In genomic region chr2:172207003-172207402, GRCm38 (mm10) we compare ENCODE assay signal across 9 mouse cellular contexts. TPM values are rescaled to one million over a fixed set of nuclear protein-coding genes. Genes with fewer than 3 reads are reported as not detected.
A peak's percentile ranks its signal among the peaks of the same experiment; 100 is the strongest.
DNase-seq lines count a peak whose midpoint lies in the region; ATAC-seq and TF ChIP-seq lines count a peak whose summit lies in the region.
"Had no signal": no experiment of that assay in that cellular context is flagged by ENCODE, and none has a peak within 500 bp of the region (broad histone marks: within the 10 kb centered on the region; RNA-seq: fewer than 3 reads in every experiment).

No protein-coding gene starts in this region.

- peak; percentile 82 for DNase-seq in hindbrain, embryonic 10.5 days (ENCODE audit: low spot score)
- DNase-seq in cerebellum, adult 2 months, result peak; percentile 79 to 80
- peak; percentile 87 for DNase-seq in forelimb bud, embryonic 11.5 days (ENCODE audit: low read depth, low spot score)
- DNase-seq in left cerebral cortex, postnatal 10 days (ENCODE audit: extremely low spot score in 1 of 2, low spot score in 2 of 2), result peak; percentile 80 to 91
- peak; percentile 94 for DNase-seq in midbrain, embryonic 14.5 days
- peak; percentile 35 for DNase-seq in telencephalon, adult 2 months (ENCODE audit: low read depth, low spot score)

- 18% methylated on average over 11 of the region's 11 CpGs for WGBS in hindbrain, embryonic 10.5 days
- 19% methylated on average over 11 of the region's 11 CpGs for WGBS in hindbrain, embryonic 12.5 days
- 1% methylated on average over 11 of the region's 11 CpGs for WGBS in cerebellum, adult 2 months
- WGBS in hindbrain, embryonic 15.5 days, result 9% methylated on average over 11 of the region's 11 CpGs
- 11% methylated on average over 11 of the region's 11 CpGs for WGBS in midbrain, embryonic 14.5 days

- no peak overlapping the region for H3K4me2 ChIP-seq in hindbrain, embryonic 12.5 days (replicated peaks)
- H3K4me2 ChIP-seq in hindbrain, embryonic 15.5 days, result no peak overlapping the region
- no peak overlapping the region for H3K4me2 ChIP-seq in midbrain, embryonic 14.5 days (ENCODE audit: low read length)

- no peaks in the 10 kb centered on the region for H3K9me3 ChIP-seq in hindbrain, embryonic 10.5 days
- no peaks in the 10 kb centered on the region for H3K9me3 ChIP-seq in hindbrain, embryonic 12.5 days (replicated peaks)
- no peaks in the 10 kb centered on the region for H3K9me3 ChIP-seq in hindbrain, embryonic 15.5 days
- H3K9me3 ChIP-seq in midbrain, embryonic 14.5 days (ENCODE audit: control insufficient read depth, low read length), result no peaks in the 10 kb centered on the region

- H3K4me3 ChIP-seq in hindbrain, embryonic 10.5 days, result no peak overlapping the region
- H3K4me3 ChIP-seq in hindbrain, embryonic 12.5 days, result no peak overlapping the region
- H3K4me3 ChIP-seq in cerebellum, adult 2 months (replicated peaks; ENCODE audit: insufficient read depth, low read depth, low read length), result no peak overlapping the region
- H3K4me3 ChIP-seq in hindbrain, embryonic 15.5 days, result no peak overlapping the region
- H3K4me3 ChIP-seq in midbrain, embryonic 14.5 days (replicated peaks; ENCODE audit: low read depth, low read length), result no peak overlapping the region

- H3K27ac ChIP-seq in hindbrain, embryonic 10.5 days, result no peak overlapping the region
- H3K27ac ChIP-seq in hindbrain, embryonic 12.5 days, result no peak overlapping the region
- H3K27ac ChIP-seq in cerebellum, adult 2 months (ENCODE audit: insufficient read depth, low read length), result no peak overlapping the region
- no peak overlapping the region for H3K27ac ChIP-seq in hindbrain, embryonic 15.5 days (replicated peaks)
- no peak overlapping the region for H3K27ac ChIP-seq in midbrain, embryonic 14.5 days (replicated peaks; ENCODE audit: low read depth, low read length)
- H3K27ac ChIP-seq: macrophage had no signal

- peak; percentile 88 for TF ChIP-seq CTCF in cerebellum, adult 2 months (IDR thresholded peaks at IDR 0.05; ENCODE audit: borderline replicate concordance, insufficient read depth, low read depth, low read length)

- H3K4me1 ChIP-seq in hindbrain, embryonic 10.5 days (replicated peaks), result no peaks in the 10 kb centered on the region
- H3K4me1 ChIP-seq in hindbrain, embryonic 12.5 days, result no peaks in the 10 kb centered on the region
- H3K4me1 ChIP-seq in cerebellum, adult 2 months (ENCODE audit: control insufficient read depth, insufficient read depth, low read length), result no peaks in the 10 kb centered on the region
- no peaks in the 10 kb centered on the region for H3K4me1 ChIP-seq in hindbrain, embryonic 15.5 days (replicated peaks)
- no peaks in the 10 kb centered on the region for H3K4me1 ChIP-seq in midbrain, embryonic 14.5 days (ENCODE audit: control insufficient read depth, insufficient read depth, low read length)

- no peaks in the 10 kb centered on the region for H3K36me3 ChIP-seq in hindbrain, embryonic 10.5 days
- H3K36me3 ChIP-seq in hindbrain, embryonic 12.5 days, result no peaks in the 10 kb centered on the region
- no peaks in the 10 kb centered on the region for H3K36me3 ChIP-seq in hindbrain, embryonic 15.5 days
- no peaks in the 10 kb centered on the region for H3K36me3 ChIP-seq in midbrain, embryonic 14.5 days (ENCODE audit: control insufficient read depth, insufficient read depth, low read length)

- no peak for ATAC-seq in hindbrain, embryonic 12.5 days (ENCODE audit: low FRiP score)
- ATAC-seq in hindbrain, embryonic 15.5 days (ENCODE audit: low FRiP score, low read depth), result peak; percentile 69; the same call in 1 of the 2 replicates
- no peak for ATAC-seq in midbrain, embryonic 14.5 days (ENCODE audit: low FRiP score, low TSS enrichment)

- no peak for TF ChIP-seq POLR2A in cerebellum, adult 2 months (IDR thresholded peaks at IDR 0.05; ENCODE audit: borderline replicate concordance, insufficient read depth, low read length)

- no peaks in the 10 kb centered on the region for H3K27me3 ChIP-seq in hindbrain, embryonic 10.5 days (ENCODE audit: insufficient read depth, poor library complexity, severe bottlenecking)
- peaks cover 2% of the 10 kb centered on the region; the same call in 1 of the 2 replicates for H3K27me3 ChIP-seq in hindbrain, embryonic 12.5 days
- no peaks in the 10 kb centered on the region for H3K27me3 ChIP-seq in cerebellum, adult 2 months (ENCODE audit: control insufficient read depth, insufficient read depth, low read length)
- no peaks in the 10 kb centered on the region for H3K27me3 ChIP-seq in hindbrain, embryonic 15.5 days
- H3K27me3 ChIP-seq in midbrain, embryonic 14.5 days (ENCODE audit: control insufficient read depth, insufficient read depth, low read length), result no peaks in the 10 kb centered on the region

- intact Hi-C loops in left cerebral cortex, postnatal 10 days (cut with DNase I), result loop anchor here (5.0 kb wide), 1 partner anchor 715 kb away; no protein-coding TSS in a partner anchor

- H3K9ac ChIP-seq in hindbrain, embryonic 12.5 days, result no peak overlapping the region
- H3K9ac ChIP-seq in hindbrain, embryonic 15.5 days, result no peak overlapping the region
- no peak overlapping the region for H3K9ac ChIP-seq in midbrain, embryonic 14.5 days (replicated peaks; ENCODE audit: low read length)

RNA-seq across cellular contexts. Expression of gene Mc3r, which starts 41.3 kb away (rescaled TPM):
- not detected in 2 replicates for polyA plus RNA-seq in hindbrain, embryonic 10.5 days (2016; fragmentation: Nextera tagmentation; extraction: Ambion mirVana)
- not detected in 2 replicates for polyA plus RNA-seq in hindbrain, embryonic 12.5 days (2016; fragmentation: Nextera tagmentation; extraction: Ambion mirVana)
- polyA plus RNA-seq in cerebellum, adult 2 months (2012; rRNA removed), result 0.18 and 0.27 TPM in 2 replicates
- 0.08 and 0.21 TPM in 2 replicates for polyA plus RNA-seq in hindbrain, embryonic 15.5 days (2015; fragmentation: Nextera tagmentation; extraction: Ambion mirVana)
- under 1 TPM; 0.47 to 0.49 TPM for total RNA-seq in left cerebral cortex, postnatal 10 days (2021)
- polyA plus RNA-seq in midbrain, embryonic 14.5 days (2014; fragmentation: Nextera tagmentation; extraction: Ambion mirVana), result 0.33 and 0.55 TPM in 2 replicates
- polyA plus RNA-seq: macrophage had no signal

Comparison
In these comparisons a context has a peak if more than half of its experiments do, and no peak if none do; other contexts are left out.
1. DNase-seq: peak in every context shown above with its lines; median percentile 94 in midbrain, embryonic 14.5 days; 87 in forelimb bud, embryonic 11.5 days; 86 in left cerebral cortex, postnatal 10 days; 82 in hindbrain, embryonic 10.5 days; 80 in cerebellum, adult 2 months; 35 in telencephalon, adult 2 months.